Mouse (Mus musculus) embryonic facial prominence, embryonic 13.5 days (tissue): Measurements from ENCODE around the gene Cdhr5. TPM values are rescaled to one million over a fixed set of nuclear protein-coding genes. Genes with fewer than 3 reads are reported as not detected.

Experiments
- ATAC-seq: fragments of 200-750 bp; cut with Nextera tagmentation; 2 replicates; pipeline ENCODE4 v1.8.0; 2017; ENCODE audit warnings: low read depth; ENCODE audit not compliant: insufficient number of reproducible peaks, insufficient read depth, low FRiP score, low TSS enrichment
- H3K27ac ChIP-seq: fragments of 300-500 bp; sonication (generic); 2 replicates; pipeline ENCODE4 v1.5.1; 2015; ENCODE audit warnings: moderate library complexity, mild to moderate bottlenecking, inconsistent platforms
- H3K27me3 ChIP-seq: fragments of 300-500 bp; sonication (generic); 2 replicates; pipeline ENCODE4 v1.6.1; 2015; ENCODE audit warnings: mild to moderate bottlenecking, inconsistent platforms
- H3K36me3 ChIP-seq: fragments of 300-500 bp; sonication (generic); 2 replicates; pipeline ENCODE4 v1.6.1; 2015; ENCODE audit warnings: mild to moderate bottlenecking, inconsistent platforms
- H3K4me1 ChIP-seq: fragments of 300-500 bp; sonication (generic); 2 replicates; pipeline ENCODE4 v1.6.1; 2015; ENCODE audit warnings: inconsistent platforms
- H3K4me2 ChIP-seq: fragments of 300-500 bp; sonication (generic); 2 replicates; pipeline ENCODE4 v1.6.1; 2015; ENCODE audit warnings: moderate library complexity, mild to moderate bottlenecking, inconsistent platforms
- H3K4me3 ChIP-seq: fragments of 300-500 bp; sonication (generic); 2 replicates; pipeline ENCODE4 v1.5.1; 2015; ENCODE audit warnings: mild to moderate bottlenecking, inconsistent platforms
- H3K9ac ChIP-seq: fragments of 300-500 bp; sonication (generic); 2 replicates; pipeline ENCODE4 v1.6.1; 2015; ENCODE audit warnings: mild to moderate bottlenecking, inconsistent platforms
- H3K9me3 ChIP-seq: fragments of 300-500 bp; sonication (generic); 2 replicates; pipeline ENCODE4 v1.6.1; 2016; ENCODE audit warnings: inconsistent platforms
- WGBS: fragments of 180-500 bp; shearing (Covaris S2); methylation state at CpG from one replicate; pipeline ENCODE4 v1.1.7; 2015; ENCODE audit warnings: mixed read lengths; 5-methylcytosine and 5-hydroxymethylcytosine counted together
- polyA plus RNA-seq: library from polyadenylated mRNA; unstranded; fragments of >200 nt; fragmentation: Nextera tagmentation; extraction: Ambion mirVana; gene quantifications from 2 replicates; pipeline ENCODE4 v1.2.1, GENCODE M21; 2015

Cdhr5 gene
- polyA plus RNA-seq, 1 experiment from 2014 or later, result not detected

DNA sequence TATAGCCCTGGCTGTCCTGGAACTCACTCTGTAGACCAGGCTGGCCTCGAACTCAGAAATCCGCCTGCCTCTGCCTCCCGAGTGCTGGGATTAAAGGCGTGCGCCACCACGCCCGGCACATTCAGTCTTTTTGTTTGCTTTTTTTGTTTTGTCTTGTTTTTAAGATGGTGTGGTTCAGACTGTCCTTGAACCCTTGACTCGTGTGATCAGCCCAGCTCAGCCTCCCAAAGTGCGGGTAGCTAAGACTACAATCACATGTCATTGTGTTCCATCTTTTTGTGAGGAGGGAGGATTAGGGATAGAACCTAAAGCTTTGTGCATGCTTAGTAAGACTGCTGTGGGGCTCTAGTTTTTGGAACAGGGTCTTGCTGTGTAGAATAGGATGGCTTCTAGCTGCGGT lies 45.0 kb downstream of the Cdhr5 start:
- Histone ChIP-seq H3K9me3 (no peaks in the 10 kb centered on the region), H3K27me3 (no peaks in the 10 kb centered on the region), H3K36me3 (peaks cover 57% of the 10 kb centered on the region), H3K4me2 (no peak overlapping the region), H3K4me1 (peaks cover 18% of the 10 kb centered on the region), H3K4me3 (no peak overlapping the region), H3K27ac (no peak overlapping the region), H3K9ac (no peak overlapping the region)
- 94% methylated on average over 10 of the region's 10 CpGs for WGBS
- no peak for ATAC-seq

DNA sequence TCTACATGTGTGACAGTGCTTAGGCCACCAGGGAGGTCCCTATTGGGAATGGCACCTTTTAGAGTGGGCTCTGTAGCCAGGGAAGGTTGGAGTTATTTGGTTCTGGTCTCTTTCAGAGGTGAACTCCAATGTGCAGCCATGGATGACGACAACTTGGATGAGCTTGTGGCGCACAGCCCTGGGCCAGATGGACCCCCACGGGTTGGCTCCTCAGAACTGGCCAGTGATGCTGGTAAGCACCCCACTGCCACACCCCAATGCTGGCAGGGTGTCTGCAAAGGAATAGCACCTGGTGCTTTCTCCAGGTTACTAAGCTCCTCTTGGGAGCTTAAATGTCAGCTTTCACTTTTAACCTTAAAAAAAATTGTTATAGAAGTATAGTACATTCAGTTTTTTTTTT lies 45.5 kb downstream of the Cdhr5 start:
- H3K9ac ChIP-seq, result no peak overlapping the region
- ATAC-seq, result no peak
- H3K27me3 ChIP-seq, result no peaks in the 10 kb centered on the region
- H3K4me3 ChIP-seq, result no peak overlapping the region
- 96% methylated on average over 3 of the region's 3 CpGs for WGBS
- H3K4me1 ChIP-seq, result peaks cover 18% of the 10 kb centered on the region
- H3K36me3 ChIP-seq, result peaks cover 55% of the 10 kb centered on the region
- no peak overlapping the region; the same call in 1 of the 2 replicates for H3K4me2 ChIP-seq
- no peak overlapping the region for H3K27ac ChIP-seq
- H3K9me3 ChIP-seq, result no peaks in the 10 kb centered on the region

DNA sequence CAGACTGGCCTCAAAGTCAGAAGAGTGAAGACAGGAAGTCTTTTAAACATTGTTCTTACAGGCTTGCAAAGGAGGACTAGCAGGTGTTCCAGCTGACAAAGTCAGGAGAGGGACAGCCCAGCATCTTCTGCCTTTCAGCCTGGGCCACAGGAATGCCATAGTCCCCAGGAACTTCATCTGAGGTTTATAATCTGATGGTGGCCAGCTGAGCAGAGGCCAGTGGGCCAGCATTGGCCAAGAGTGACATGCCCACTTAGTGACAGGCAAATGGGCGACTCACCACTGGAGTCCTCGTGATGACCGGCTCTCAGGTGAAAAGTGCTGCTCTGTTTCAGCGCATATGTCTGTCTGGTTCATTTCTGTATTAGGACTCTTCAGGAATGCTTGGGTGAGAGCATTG lies 46.0 kb downstream of the Cdhr5 start:
- peaks cover 50% of the 10 kb centered on the region for H3K36me3 ChIP-seq
- ATAC-seq, result no peak
- H3K9me3 ChIP-seq, result no peaks in the 10 kb centered on the region
- H3K27me3 ChIP-seq, result no peaks in the 10 kb centered on the region
- H3K4me1 ChIP-seq, result peaks cover 18% of the 10 kb centered on the region
- peak overlapping the region; percentile 46; the same call in 1 of the 2 replicates for H3K9ac ChIP-seq
- H3K4me2 ChIP-seq, result peak overlapping the region; percentile 96
- H3K4me3 ChIP-seq, result 0 out of 2 replicates have a peak overlapping the region, but pooled peaks have one; percentile 100
- 95% methylated on average over 4 of the region's 4 CpGs for WGBS
- H3K27ac ChIP-seq, result no peak overlapping the region

DNA sequence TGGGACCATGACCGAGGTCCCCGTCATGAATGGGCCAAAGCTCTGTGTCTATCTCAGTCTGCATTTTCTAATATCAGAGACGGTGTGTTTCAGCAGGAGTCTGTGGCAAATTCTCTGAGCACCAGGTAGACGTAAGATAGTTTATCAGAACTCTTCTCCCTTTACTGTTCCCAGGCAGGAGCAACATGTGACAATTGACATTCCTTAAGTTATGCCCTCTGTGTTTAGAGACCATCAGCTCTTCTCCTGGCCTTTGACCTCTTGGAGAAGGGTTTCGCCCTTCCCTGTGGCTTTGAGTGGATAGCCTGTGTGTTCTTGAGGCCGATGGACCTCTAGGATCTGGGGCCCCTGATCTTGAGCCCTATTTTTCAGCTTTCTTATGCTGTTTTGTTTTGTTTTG lies 46.9 kb downstream of the Cdhr5 start:
- Histone ChIP-seq H3K4me2 (peak overlapping the region; percentile 96), H3K36me3 (peaks cover 42% of the 10 kb centered on the region), H3K4me3 (peak overlapping the region; percentile 100), H3K4me1 (peaks cover 18% of the 10 kb centered on the region), H3K27ac (no peak overlapping the region), H3K27me3 (no peaks in the 10 kb centered on the region), H3K9me3 (no peaks in the 10 kb centered on the region), H3K9ac (peak overlapping the region; percentile 99)
- WGBS, result 59% methylated on average over 6 of the region's 6 CpGs
- no peak for ATAC-seq

DNA sequence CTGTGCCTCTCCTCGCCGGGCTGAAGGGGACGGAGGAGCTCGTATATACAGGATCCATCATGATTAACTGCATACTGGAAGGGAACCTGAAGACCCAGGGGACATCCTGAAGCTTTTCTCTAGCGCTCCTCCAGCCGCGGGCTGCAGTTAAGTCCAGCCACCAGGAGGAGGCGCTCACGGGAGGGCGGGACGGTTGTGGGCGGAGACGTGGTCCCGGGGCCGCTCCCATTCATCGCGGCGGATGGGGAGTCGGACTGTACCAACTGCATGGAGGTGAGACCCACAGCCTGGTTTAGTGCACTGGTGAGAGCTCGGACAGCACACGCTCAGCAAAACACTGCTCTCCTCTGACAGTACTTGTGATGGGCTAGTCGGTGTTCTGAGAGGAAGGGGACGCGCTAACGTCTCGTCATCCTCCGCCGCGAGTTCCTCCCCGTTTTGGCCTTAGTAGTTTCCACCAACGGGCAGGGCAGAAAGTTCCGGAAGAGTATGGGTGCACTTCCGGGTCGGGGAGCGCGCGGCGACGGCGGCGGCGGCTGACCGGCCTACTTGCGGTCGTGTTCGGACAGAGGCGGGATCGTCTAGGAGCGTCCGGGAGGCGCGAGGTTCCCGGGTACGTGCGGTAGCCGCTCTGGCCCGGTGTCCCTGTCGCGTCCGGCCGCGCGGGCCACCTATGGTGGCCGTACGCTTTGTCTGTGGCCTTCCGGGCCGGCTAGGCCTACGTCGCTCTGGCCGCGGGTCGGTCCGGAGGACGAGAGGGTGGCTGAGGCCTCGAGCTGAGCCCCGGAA lies 48.1 kb downstream of the Cdhr5 start, which contains the start of gene Phrf1:
Phrf1 (plus strand) TSS at position 506 of the 789 bp plus-strand sequence.
- peak within 1 kb of the TSS; percentile 99 for H3K9ac ChIP-seq
- peaks cover 18% of the 10 kb centered on the region for H3K4me1 ChIP-seq
- ATAC-seq, result peak; percentile 88
- peak within 1 kb of the TSS; percentile 96 for H3K4me2 ChIP-seq
- peak within 1 kb of the TSS; percentile 93 for H3K27ac ChIP-seq
- no peaks in the 10 kb centered on the region for H3K9me3 ChIP-seq
- peak within 1 kb of the TSS; percentile 100 for H3K4me3 ChIP-seq
- WGBS, result under 1% methylated on average over 76 of the region's 76 CpGs
- H3K36me3 ChIP-seq, result peaks cover 30% of the 10 kb centered on the region
- H3K27me3 ChIP-seq, result no peaks in the 10 kb centered on the region

DNA sequence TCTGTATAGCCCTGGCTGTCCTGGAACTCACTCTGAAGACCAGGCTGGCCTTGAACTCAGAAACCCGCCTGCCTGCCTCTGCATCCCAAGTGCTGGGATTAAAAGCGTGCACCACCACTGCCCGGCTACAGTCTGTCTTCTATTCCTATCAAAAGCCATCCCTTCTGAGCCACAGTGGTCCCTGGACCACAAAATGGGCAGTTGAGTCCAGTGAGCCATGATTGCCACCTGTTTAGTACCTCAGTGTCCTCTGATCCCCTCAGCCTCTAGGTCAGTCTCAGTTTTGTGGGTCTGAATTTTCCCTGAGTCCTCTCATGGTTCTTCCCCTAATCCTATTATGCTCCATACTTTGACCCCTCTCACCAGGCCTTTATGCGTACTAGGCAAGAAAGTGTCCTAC lies 48.8 kb downstream of the Cdhr5 start:
- ATAC-seq, result 0 out of 2 replicates have a peak, but pooled peaks have one; percentile 1
- H3K27me3 ChIP-seq, result no peaks in the 10 kb centered on the region
- H3K9me3 ChIP-seq, result no peaks in the 10 kb centered on the region
- peak overlapping the region; percentile 99; the same call in 1 of the 2 replicates for H3K9ac ChIP-seq
- 81% methylated on average over 4 of the region's 4 CpGs for WGBS
- peaks cover 18% of the 10 kb centered on the region for H3K4me1 ChIP-seq
- peak overlapping the region; percentile 93; the same call in 1 of the 2 replicates for H3K27ac ChIP-seq
- peaks cover 23% of the 10 kb centered on the region for H3K36me3 ChIP-seq
- H3K4me2 ChIP-seq, result peak overlapping the region; percentile 96
- peak overlapping the region; percentile 100; the same call in 1 of the 2 replicates for H3K4me3 ChIP-seq

DNA sequence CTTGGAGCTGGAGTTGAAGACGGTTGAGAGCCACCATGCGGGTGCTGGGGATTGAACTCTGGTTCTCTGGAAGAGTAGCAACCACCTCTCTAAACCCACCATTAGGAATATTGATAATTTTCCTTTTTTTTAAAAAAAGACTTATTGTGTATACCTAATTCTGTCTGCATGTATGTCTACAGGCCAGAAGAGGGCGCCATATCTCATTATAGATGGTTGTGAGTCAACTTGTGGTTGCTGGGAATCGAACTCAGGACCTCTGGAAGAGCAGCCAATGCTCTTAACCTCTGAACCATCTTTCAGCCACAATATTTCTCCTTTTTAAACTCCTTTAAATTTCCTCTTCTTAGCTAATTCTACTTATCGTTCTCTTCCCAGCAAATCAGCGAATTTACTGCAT lies 50.1 kb downstream of the Cdhr5 start:
- Histone ChIP-seq H3K27ac (no peak overlapping the region), H3K27me3 (no peaks in the 10 kb centered on the region), H3K4me3 (no peak overlapping the region), H3K9me3 (no peaks in the 10 kb centered on the region), H3K4me1 (peaks cover 27% of the 10 kb centered on the region), H3K9ac (no peak overlapping the region), H3K4me2 (no peak overlapping the region), H3K36me3 (peaks cover 11% of the 10 kb centered on the region)
- no peak for ATAC-seq
- 82% methylated on average over 6 of the region's 6 CpGs for WGBS

DNA sequence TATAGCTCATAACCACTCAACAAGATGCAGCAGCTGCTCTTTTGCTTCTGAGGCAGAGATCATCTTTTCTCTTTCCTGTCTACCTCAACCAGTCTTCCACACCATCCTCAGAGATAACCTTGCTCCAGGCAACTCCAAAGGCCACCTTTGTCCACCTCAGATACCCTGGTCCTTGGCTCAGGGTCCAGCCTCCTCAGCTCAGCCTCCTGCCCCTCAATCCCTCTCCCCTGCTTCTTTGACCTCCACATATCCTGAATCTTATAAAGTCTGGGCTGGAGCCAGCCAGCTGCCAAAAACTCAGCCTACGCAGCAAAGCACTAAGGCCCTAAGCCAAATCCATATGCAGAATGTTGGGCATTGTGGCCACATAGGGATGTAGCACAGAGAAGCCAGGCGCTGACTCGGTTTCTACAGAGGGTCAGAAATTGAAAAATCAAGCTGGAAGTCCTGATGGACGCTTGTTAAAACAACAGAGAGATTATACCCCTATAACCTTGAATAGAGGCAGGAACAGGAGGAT lies 53.8 kb downstream of the Cdhr5 start:
- peak overlapping the region; percentile 89 for H3K27ac ChIP-seq
- no peak for ATAC-seq
- peaks cover 23% of the 10 kb centered on the region for H3K4me1 ChIP-seq
- no peaks in the 10 kb centered on the region for H3K27me3 ChIP-seq
- WGBS, result 84% methylated on average over 4 of the region's 4 CpGs
- no peaks in the 10 kb centered on the region for H3K9me3 ChIP-seq
- no peak overlapping the region for H3K4me2 ChIP-seq
- H3K36me3 ChIP-seq, result peaks cover 10% of the 10 kb centered on the region; the same call in 1 of the 2 replicates
- H3K9ac ChIP-seq, result peak overlapping the region; percentile 82; the same call in 1 of the 2 replicates
- H3K4me3 ChIP-seq, result no peak overlapping the region

DNA sequence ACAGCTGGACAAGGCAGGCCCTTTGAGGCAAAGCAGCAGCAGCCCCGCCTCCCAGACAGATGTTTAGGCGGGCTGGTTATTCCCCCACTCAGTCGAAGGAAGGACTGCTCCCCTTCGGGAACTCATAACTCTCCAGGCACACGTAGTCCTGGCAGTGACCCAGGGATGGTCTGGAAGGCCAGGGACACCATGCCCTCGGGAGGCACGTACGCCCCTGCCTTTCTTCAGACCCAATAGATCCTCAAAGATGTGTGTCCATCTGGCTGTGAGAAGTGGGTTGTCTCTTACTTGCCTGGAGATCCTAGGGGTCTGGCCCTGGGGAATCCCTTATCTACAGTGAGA lies 54.5 kb downstream of the Cdhr5 start:
- Histone ChIP-seq H3K27me3 (no peaks in the 10 kb centered on the region), H3K4me2 (peak overlapping the region; percentile 92), H3K9ac (peak overlapping the region; percentile 82), H3K9me3 (no peaks in the 10 kb centered on the region), H3K4me1 (peaks cover 27% of the 10 kb centered on the region), H3K4me3 (peak overlapping the region; percentile 63), H3K36me3 (peaks cover 16% of the 10 kb centered on the region), H3K27ac (peak overlapping the region; percentile 89)
- ATAC-seq, result no peak
- WGBS, result 11% methylated on average over 8 of the region's 8 CpGs

DNA sequence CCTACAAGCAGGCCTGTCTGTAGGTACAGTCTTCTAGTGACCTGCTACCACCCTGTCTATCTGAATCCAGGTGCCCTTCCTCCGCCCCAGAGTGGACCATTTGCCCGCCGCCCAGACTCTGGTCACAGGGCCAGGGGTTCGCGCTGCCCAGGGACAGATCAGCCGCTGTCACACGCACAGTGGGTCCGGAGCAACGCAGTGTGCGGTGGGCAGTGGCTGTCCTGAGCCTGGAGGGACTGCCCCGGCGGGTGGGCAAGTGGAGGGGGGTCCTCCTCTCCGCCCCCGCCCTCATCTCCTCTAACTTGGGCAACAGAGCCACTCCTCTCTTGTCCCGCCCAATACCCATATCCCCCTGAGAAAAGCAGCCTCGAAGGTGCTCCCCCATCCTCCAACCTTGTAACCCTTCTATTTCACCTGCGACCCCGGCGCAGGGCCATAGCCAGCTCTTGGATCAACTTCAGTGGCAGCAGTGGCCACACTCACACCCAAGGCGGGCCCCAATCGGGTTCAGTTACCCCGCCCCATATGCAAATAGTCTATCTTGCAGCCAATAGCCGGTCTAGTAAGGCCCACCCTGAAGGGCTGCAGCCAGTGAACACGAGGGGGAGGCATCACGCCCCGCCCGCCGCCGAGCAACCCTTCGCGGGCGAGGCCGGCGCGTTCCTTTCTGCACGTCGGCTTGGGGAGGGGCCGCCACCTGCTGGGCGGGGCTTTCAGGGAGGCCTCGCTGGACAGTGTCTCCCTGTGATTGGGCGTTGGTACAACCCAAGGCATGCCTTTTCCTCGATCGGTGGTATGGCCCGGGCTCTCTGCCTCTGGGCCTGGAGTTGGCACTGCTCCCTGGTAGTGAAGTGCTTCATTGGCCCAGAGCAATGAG lies 55.1 kb downstream of the Cdhr5 start:
- 3% methylated on average over 44 of the region's 44 CpGs for WGBS
- peaks cover 17% of the 10 kb centered on the region for H3K36me3 ChIP-seq
- H3K9ac ChIP-seq, result peak overlapping the region; percentile 82
- H3K27me3 ChIP-seq, result no peaks in the 10 kb centered on the region
- H3K9me3 ChIP-seq, result no peaks in the 10 kb centered on the region
- H3K4me1 ChIP-seq, result peaks cover 33% of the 10 kb centered on the region
- peak overlapping the region; percentile 89 for H3K27ac ChIP-seq
- peak overlapping the region; percentile 63 for H3K4me3 ChIP-seq
- peak; percentile 96 for ATAC-seq
- H3K4me2 ChIP-seq, result peak overlapping the region; percentile 92

DNA sequence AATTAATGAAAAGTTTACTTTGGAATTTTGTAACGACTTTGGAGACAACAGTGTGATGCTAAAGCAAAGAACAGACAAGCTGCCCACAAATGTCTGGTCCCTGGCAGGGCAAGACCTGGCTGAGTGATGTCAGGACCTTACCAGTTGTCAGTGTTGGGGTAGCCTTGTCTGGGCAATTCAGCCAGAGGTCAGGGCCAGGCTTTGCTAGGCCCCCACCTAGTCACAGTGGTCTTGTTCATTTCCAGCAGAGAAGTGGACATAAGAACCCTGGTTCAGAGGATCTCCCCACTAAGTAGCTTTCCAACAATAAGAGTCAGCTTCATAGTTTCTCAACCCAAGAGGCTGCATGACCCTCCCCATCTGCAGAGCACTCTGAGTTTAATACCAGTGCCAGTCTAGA lies 56.2 kb downstream of the Cdhr5 start:
- H3K9ac ChIP-seq, result peak overlapping the region; percentile 82
- H3K36me3 ChIP-seq, result peaks cover 17% of the 10 kb centered on the region
- peaks cover 40% of the 10 kb centered on the region for H3K4me1 ChIP-seq
- no peaks in the 10 kb centered on the region for H3K9me3 ChIP-seq
- 63% methylated on average over 1 of the region's 1 CpGs for WGBS
- H3K4me3 ChIP-seq, result peak overlapping the region; percentile 63
- H3K27ac ChIP-seq, result no peak overlapping the region; the same call in 1 of the 2 replicates
- ATAC-seq, result no peak
- peak overlapping the region; percentile 92 for H3K4me2 ChIP-seq
- H3K27me3 ChIP-seq, result no peaks in the 10 kb centered on the region
